Mouse (Mus musculus) gastrocnemius, postnatal 14 days (tissue): ENCODE data around the gene Dnah8. TPM values are rescaled to one million over a fixed set of nuclear protein-coding genes. Genes with fewer than 3 reads are reported as not detected.

Experiments used
- DNase-seq: peaks from one replicate; pipeline ENCODE4 v3.0.0; 2021; ENCODE audit warnings: mixed read lengths
- intact Hi-C: fragments of 180-260 bp; cut with DNase I; formaldehyde crosslinking; loops from one replicate; pipeline ENCODE4 v1.15.1; 2025; ENCODE audit warnings: low total_unique reads
- total RNA-seq, 2 experiments: library from RNA; stranded (reverse); gene quantifications; 2 replicates each; pipeline ENCODE4 v1.2.3; 2021

Dnah8 gene
- total RNA-seq, 2 experiments from 2014 or later: 0.90 to 1.6 TPM

- intact Hi-C loops: no loop called here
- DNase-seq: no peak
These were observed 277.5 kb downstream of the Dnah8 start, which contains the start of gene Glp1r for GRCm38 (mm10) chr17:30901627-30902026. Gene Glp1r (plus strand): TSS chr17:30901817.

GRCm38 (mm10) chr17:30904096-30904495, 279.9 kb downstream of the Dnah8 start:
- no peak for DNase-seq
- intact Hi-C loops: no loop called here

GRCm38 (mm10) chr17:30907577-30907976, 283.4 kb downstream of the Dnah8 start:
- intact Hi-C loops: no loop called here
- no peak for DNase-seq

- intact Hi-C loops: no loop called here
- peak; percentile 16 for DNase-seq
These were observed 286.9 kb downstream of the Dnah8 start for GRCm38 (mm10) chr17:30910866-30911731.

GRCm38 (mm10) chr17:30911732-30912088, 287.6 kb downstream of the Dnah8 start:
- intact Hi-C loops: no loop called here
- no peak for DNase-seq

DNA sequence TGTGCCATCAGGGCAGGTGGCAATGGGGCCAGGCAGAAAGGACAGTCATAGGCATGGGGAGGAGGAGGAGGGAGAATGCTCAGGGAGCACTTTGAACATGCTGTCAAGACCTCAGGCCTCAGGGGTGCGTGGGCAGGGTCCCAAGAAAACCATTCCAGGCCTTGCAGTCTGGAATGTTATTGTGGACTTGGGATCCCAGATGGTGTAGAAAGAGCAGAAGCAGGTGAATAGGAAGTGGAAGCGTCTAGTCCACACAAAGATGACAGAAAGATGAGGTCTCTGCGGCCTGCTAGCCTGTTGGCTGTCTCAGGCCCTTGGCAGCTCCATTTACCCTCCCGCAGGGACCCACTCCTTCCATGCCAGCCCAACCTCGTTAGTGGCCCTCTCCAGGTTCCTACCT, 288.4 kb downstream of the Dnah8 start:
- intact Hi-C loops: no loop called here
- no peak for DNase-seq

DNA sequence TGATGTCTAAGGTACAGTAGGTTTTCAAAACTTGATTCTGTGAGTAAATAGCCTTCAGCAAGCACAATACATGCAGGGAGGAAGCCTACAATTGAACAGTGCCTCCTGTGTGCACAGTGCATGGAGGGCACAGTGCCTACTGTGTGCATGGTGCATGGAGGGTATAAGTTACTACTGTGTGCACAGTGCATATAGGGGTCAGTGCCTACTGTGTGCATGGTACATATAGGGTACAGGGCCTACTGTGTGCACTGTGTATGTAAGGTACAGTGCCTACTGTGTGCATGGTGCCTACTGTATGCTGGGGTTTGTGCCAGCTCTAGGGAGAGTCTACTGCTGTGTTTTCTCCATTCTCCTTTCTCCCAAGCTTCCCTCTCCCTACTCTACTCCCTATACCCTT, 290.1 kb downstream of the Dnah8 start:
- DNase-seq: no peak
- intact Hi-C loops: no loop called here

- intact Hi-C loops: no loop called here
- no peak for DNase-seq
These were observed 299.4 kb downstream of the Dnah8 start for GRCm38 (mm10) chr17:30923566-30923965.

Other genes starting within 250 kb of the Dnah8 start
- 10 to 100 TPM in 1 of 2 experiments, 1 to 10 TPM in 1; 9.7 to 14.8 TPM for gene Btbd9, start 47.9 kb upstream of the Dnah8 start, total RNA-seq
- 100 to 1,000 TPM; 125 to 128 TPM for gene Glo1, start 2.5 kb downstream of the Dnah8 start, total RNA-seq